In the genomic region with DNA sequence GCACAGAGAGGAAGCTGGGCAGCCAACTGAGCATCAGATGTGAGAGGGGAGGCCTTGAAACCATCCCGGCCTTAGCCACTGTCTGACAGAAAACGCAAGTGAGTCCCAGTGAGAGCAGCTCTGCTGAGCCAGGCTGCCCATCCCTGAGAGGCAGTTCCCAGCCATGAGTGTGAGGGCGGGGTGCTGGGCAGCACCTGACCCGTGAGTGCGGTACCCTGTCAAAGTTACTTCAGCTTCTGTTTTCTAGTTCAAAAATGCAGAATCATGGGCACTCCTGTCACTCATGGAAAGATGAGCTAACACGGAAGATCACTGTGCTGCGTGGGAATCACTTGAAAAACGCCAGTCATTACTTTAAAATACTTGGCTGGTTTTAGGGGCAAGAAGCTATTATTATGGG, we compare ENCODE assay signal across 19 mouse cellular contexts.
"Had no signal": no experiment of that assay in that cellular context is flagged by ENCODE, and none has a peak within 500 bp of the region (broad histone marks: within the 10 kb centered on the region; RNA-seq: fewer than 3 reads in every experiment).

No protein-coding gene starts in this region.

- H3K36me3 ChIP-seq: liver, embryonic 15.5 days; lung, embryonic 15.5 days; midbrain, embryonic 10.5 days; midbrain, embryonic 12.5 days; neural tube, embryonic 12.5 days had no signal

- H3K9me3 ChIP-seq: liver, embryonic 15.5 days; lung, embryonic 15.5 days; midbrain, embryonic 10.5 days; midbrain, embryonic 12.5 days; neural tube, embryonic 12.5 days had no signal

- H3K4me3 ChIP-seq: liver, embryonic 15.5 days; lung, embryonic 15.5 days; midbrain, embryonic 10.5 days; midbrain, embryonic 12.5 days; neural tube, embryonic 12.5 days had no signal

- H3K4me2 ChIP-seq: liver, embryonic 15.5 days; lung, embryonic 15.5 days; midbrain, embryonic 12.5 days; neural tube, embryonic 12.5 days had no signal

- H3K27ac ChIP-seq: liver, embryonic 15.5 days; lung, embryonic 15.5 days; midbrain, embryonic 10.5 days; midbrain, embryonic 12.5 days; neural tube, embryonic 12.5 days had no signal

- H3K9ac ChIP-seq: liver, embryonic 15.5 days; liver, postnatal 0 days; lung, embryonic 15.5 days; midbrain, embryonic 12.5 days; neural tube, embryonic 12.5 days had no signal

- DNase-seq: liver, postnatal 0 days; lung, adult 2 months; lung, postnatal 14 days; lung, postnatal 4 days; midbrain, embryonic 14.5 days; retina, postnatal 1 day; right cerebral cortex, adult 18-20 months; right cerebral cortex, postnatal 25 days; right cerebral cortex, postnatal 4 days; spleen, adult 18-20 months; thymus, adult 18-20 months; thymus, postnatal 25 days; thymus, postnatal 4 days had no signal

- H3K27me3 ChIP-seq: liver, embryonic 15.5 days; lung, embryonic 15.5 days; midbrain, embryonic 12.5 days; neural tube, embryonic 12.5 days had no signal

- H3K4me1 ChIP-seq: liver, embryonic 15.5 days; midbrain, embryonic 12.5 days had no signal

- ATAC-seq: liver, postnatal 0 days; midbrain, embryonic 16.5 days had no signal
